Mouse (Mus musculus): ENCODE results near the gene Hnrnpm. TPM values are rescaled to one million over a fixed set of nuclear protein-coding genes. Genes with fewer than 3 reads are reported as not detected.

The Hnrnpm gene
- polyA plus RNA-seq, 1 experiment from 2014 or later, result 161 TPM

GRCm38 (mm10) chr17:33678771-33679170 is 7.9 kb downstream of the Hnrnpm start:
- no peaks in the 10 kb centered on the region for H3K27me3 ChIP-seq (replicated peaks; ENCODE audit: control insufficient read depth, insufficient read depth, low read length)
- H3K4me3 ChIP-seq (ENCODE audit: low read length), result no peak overlapping the region
- peaks cover 4% of the 10 kb centered on the region for H3K36me3 ChIP-seq (ENCODE audit: control insufficient read depth, insufficient read depth, low read length)
- no peak overlapping the region for H3K9ac ChIP-seq (ENCODE audit: low read depth, low read length)
- no peak overlapping the region for H3K27ac ChIP-seq (ENCODE audit: low read depth, low read length)
- H3K4me2 ChIP-seq (ENCODE audit: low read length), result no peak overlapping the region
- H3K9me3 ChIP-seq (ENCODE audit: control insufficient read depth, low read length), result no peaks in the 10 kb centered on the region
- peaks cover 29% of the 10 kb centered on the region for H3K4me1 ChIP-seq (ENCODE audit: control insufficient read depth, insufficient read depth, low read depth, low read length)
- ATAC-seq, result no peak

GRCm38 (mm10) chr17:33676086-33676485 is 10.6 kb downstream of the Hnrnpm start:
- Histone ChIP-seq H3K9me3 (ENCODE audit: control insufficient read depth, low read length) (no peaks in the 10 kb centered on the region), H3K36me3 (ENCODE audit: control insufficient read depth, insufficient read depth, low read length) (peaks cover 4% of the 10 kb centered on the region), H3K9ac (ENCODE audit: low read depth, low read length) (no peak overlapping the region), H3K27me3 (replicated peaks; ENCODE audit: control insufficient read depth, insufficient read depth, low read length) (no peaks in the 10 kb centered on the region), H3K4me1 (ENCODE audit: control insufficient read depth, insufficient read depth, low read depth, low read length) (peaks cover 5% of the 10 kb centered on the region; the same call in 1 of the 2 replicates), H3K4me2 (ENCODE audit: low read length) (no peak overlapping the region), H3K4me3 (ENCODE audit: low read length) (no peak overlapping the region), H3K27ac (ENCODE audit: low read depth, low read length) (no peak overlapping the region)
- 87% methylated on average over 2 of the region's 2 CpGs for WGBS
- ATAC-seq, result no peak

DNA sequence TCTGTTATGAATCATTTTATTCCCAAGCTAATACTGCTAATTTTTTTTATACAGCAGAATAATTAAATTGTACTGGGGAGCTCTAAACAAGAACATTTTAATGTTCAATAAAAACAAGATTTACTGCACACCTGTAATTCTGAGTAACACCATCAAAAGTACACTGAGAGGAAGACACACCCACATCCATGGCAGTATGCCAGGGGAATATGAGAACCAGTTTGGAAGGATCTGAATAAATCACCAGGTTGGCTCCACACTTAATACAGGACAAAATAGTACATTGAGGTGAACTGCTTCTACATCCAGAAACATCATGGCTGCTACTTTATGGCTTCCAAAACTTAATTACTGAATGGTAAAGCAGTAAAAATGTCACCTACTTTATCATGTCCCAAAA is 11.2 kb downstream of the Hnrnpm start:
- H3K27ac ChIP-seq (ENCODE audit: low read depth, low read length), result no peak overlapping the region
- no peak overlapping the region for H3K4me3 ChIP-seq (ENCODE audit: low read length)
- H3K4me2 ChIP-seq (ENCODE audit: low read length), result no peak overlapping the region
- no peaks in the 10 kb centered on the region for H3K9me3 ChIP-seq (ENCODE audit: control insufficient read depth, low read length)
- no peak overlapping the region for H3K9ac ChIP-seq (ENCODE audit: low read depth, low read length)
- no peaks in the 10 kb centered on the region for H3K27me3 ChIP-seq (replicated peaks; ENCODE audit: control insufficient read depth, insufficient read depth, low read length)
- peaks cover 4% of the 10 kb centered on the region for H3K36me3 ChIP-seq (ENCODE audit: control insufficient read depth, insufficient read depth, low read length)
- no peak for ATAC-seq
- peaks cover 3% of the 10 kb centered on the region; the same call in 1 of the 2 replicates for H3K4me1 ChIP-seq (ENCODE audit: control insufficient read depth, insufficient read depth, low read depth, low read length)

DNA sequence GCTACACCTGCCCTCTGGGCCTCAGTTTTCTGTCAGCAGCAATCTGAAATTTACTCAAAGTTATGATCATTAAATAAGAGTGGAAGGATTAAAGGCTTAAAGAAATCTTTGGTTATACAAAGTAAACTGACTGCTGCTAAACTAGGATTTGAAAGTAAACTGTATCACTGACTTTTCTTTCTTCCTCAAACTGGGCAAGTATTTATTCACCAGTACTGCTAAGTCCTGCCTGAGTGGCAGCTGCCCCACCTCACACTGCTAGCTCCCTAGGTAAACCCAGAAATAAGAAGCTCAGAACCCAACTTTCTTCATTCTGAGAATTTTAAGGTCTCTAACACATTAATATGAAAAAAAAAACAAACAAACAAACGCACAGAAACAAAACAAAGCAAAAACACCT is 12.8 kb downstream of the Hnrnpm start:
- H3K9ac ChIP-seq (ENCODE audit: low read depth, low read length), result no peak overlapping the region
- no peak overlapping the region for H3K4me3 ChIP-seq (ENCODE audit: low read length)
- WGBS, result 76% methylated on average over 1 of the region's 1 CpGs
- no peaks in the 10 kb centered on the region for H3K27me3 ChIP-seq (replicated peaks; ENCODE audit: control insufficient read depth, insufficient read depth, low read length)
- H3K27ac ChIP-seq (ENCODE audit: low read depth, low read length), result no peak overlapping the region
- ATAC-seq, result no peak
- H3K36me3 ChIP-seq (ENCODE audit: control insufficient read depth, insufficient read depth, low read length), result peaks cover 4% of the 10 kb centered on the region
- no peaks in the 10 kb centered on the region; the same call in 1 of the 2 replicates for H3K4me1 ChIP-seq (ENCODE audit: control insufficient read depth, insufficient read depth, low read depth, low read length)
- no peak overlapping the region for H3K4me2 ChIP-seq (ENCODE audit: low read length)
- H3K9me3 ChIP-seq (ENCODE audit: control insufficient read depth, low read length), result no peaks in the 10 kb centered on the region

DNA sequence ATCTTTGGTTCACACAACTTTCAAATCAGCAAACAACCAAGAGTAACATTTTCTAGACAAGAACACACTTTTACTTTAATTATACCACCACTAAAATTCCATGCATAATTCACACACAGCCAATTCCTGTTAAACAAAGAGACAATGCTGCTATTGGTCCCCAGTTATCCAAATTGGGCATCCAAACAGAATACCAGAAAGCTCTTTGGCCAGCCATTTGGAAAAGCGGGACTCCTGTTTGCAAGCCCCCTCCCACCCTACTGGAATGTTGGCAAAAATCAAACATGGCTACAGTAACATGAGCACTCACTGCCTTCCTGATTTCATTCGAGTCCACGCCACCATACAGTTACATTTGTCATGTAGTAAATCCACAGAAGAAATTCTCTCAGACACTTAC is 17.0 kb downstream of the Hnrnpm start:
- Histone ChIP-seq H3K36me3 (ENCODE audit: control insufficient read depth, insufficient read depth, low read length) (peaks cover 8% of the 10 kb centered on the region), H3K4me3 (ENCODE audit: low read length) (no peak overlapping the region), H3K9ac (ENCODE audit: low read depth, low read length) (no peak overlapping the region), H3K27me3 (replicated peaks; ENCODE audit: control insufficient read depth, insufficient read depth, low read length) (no peaks in the 10 kb centered on the region), H3K9me3 (ENCODE audit: control insufficient read depth, low read length) (no peaks in the 10 kb centered on the region), H3K27ac (ENCODE audit: low read depth, low read length) (no peak overlapping the region), H3K4me1 (ENCODE audit: control insufficient read depth, insufficient read depth, low read depth, low read length) (no peaks in the 10 kb centered on the region; the same call in 1 of the 2 replicates), H3K4me2 (ENCODE audit: low read length) (no peak overlapping the region)
- ATAC-seq, result no peak
- WGBS, result 87% methylated on average over 3 of the region's 3 CpGs

DNA sequence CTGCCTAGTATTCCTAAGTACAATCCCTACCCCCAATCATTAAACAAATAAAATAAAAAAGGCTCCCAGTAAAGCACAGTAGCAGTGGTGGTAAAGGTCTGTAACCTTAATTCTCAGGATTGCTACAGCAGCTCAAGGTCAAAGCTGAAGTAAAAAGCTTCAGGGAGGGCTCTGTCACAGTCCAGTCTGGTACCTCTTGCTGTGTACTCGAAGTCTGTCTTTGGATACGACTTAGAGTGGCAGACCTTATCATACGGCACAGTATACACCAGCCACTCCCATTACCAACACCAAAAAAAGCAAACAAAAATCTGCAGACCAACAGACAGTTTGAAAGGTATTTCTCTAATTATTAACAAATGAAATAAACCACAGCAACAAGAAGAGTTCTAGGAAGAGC is 19.8 kb downstream of the Hnrnpm start:
- Histone ChIP-seq H3K9ac (ENCODE audit: low read depth, low read length) (no peak overlapping the region), H3K27ac (ENCODE audit: low read depth, low read length) (no peak overlapping the region), H3K36me3 (ENCODE audit: control insufficient read depth, insufficient read depth, low read length) (peaks cover 17% of the 10 kb centered on the region), H3K4me2 (ENCODE audit: low read length) (no peak overlapping the region), H3K27me3 (replicated peaks; ENCODE audit: control insufficient read depth, insufficient read depth, low read length) (no peaks in the 10 kb centered on the region), H3K4me1 (ENCODE audit: control insufficient read depth, insufficient read depth, low read depth, low read length) (no peaks in the 10 kb centered on the region; the same call in 1 of the 2 replicates), H3K9me3 (ENCODE audit: control insufficient read depth, low read length) (no peaks in the 10 kb centered on the region), H3K4me3 (ENCODE audit: low read length) (no peak overlapping the region)
- 90% methylated on average over 3 of the region's 3 CpGs for WGBS
- no peak for ATAC-seq

GRCm38 (mm10) chr17:33649781-33650475 is 36.7 kb downstream of the Hnrnpm start:
- peak; percentile 58; the same call in 1 of the 2 replicates for ATAC-seq
- Histone ChIP-seq H3K4me1 (ENCODE audit: control insufficient read depth, insufficient read depth, low read depth, low read length) (no peaks in the 10 kb centered on the region), H3K4me2 (ENCODE audit: low read length) (no peak overlapping the region), H3K27ac (ENCODE audit: low read depth, low read length) (no peak overlapping the region), H3K9ac (ENCODE audit: low read depth, low read length) (no peak overlapping the region), H3K9me3 (ENCODE audit: control insufficient read depth, low read length) (no peaks in the 10 kb centered on the region), H3K4me3 (ENCODE audit: low read length) (no peak overlapping the region), H3K36me3 (ENCODE audit: control insufficient read depth, insufficient read depth, low read length) (peaks cover 53% of the 10 kb centered on the region), H3K27me3 (replicated peaks; ENCODE audit: control insufficient read depth, insufficient read depth, low read length) (no peaks in the 10 kb centered on the region)
- WGBS, result 98% methylated on average over 34 of the region's 34 CpGs

- Histone ChIP-seq H3K27ac (ENCODE audit: low read depth, low read length) (no peak overlapping the region), H3K9me3 (ENCODE audit: control insufficient read depth, low read length) (no peaks in the 10 kb centered on the region), H3K36me3 (ENCODE audit: control insufficient read depth, insufficient read depth, low read length) (peaks cover 46% of the 10 kb centered on the region), H3K4me2 (ENCODE audit: low read length) (no peak overlapping the region), H3K27me3 (replicated peaks; ENCODE audit: control insufficient read depth, insufficient read depth, low read length) (no peaks in the 10 kb centered on the region), H3K4me1 (ENCODE audit: control insufficient read depth, insufficient read depth, low read depth, low read length) (no peaks in the 10 kb centered on the region), H3K4me3 (ENCODE audit: low read length) (no peak overlapping the region), H3K9ac (ENCODE audit: low read depth, low read length) (no peak overlapping the region)
- ATAC-seq, result no peak
- 91% methylated on average over 8 of the region's 8 CpGs for WGBS
Measured at GRCm38 (mm10) chr17:33645073-33645472, 41.6 kb downstream of the Hnrnpm start.

- Histone ChIP-seq H3K27me3 (replicated peaks; ENCODE audit: control insufficient read depth, insufficient read depth, low read length) (no peaks in the 10 kb centered on the region), H3K4me3 (ENCODE audit: low read length) (no peak overlapping the region), H3K9ac (ENCODE audit: low read depth, low read length) (no peak overlapping the region), H3K4me1 (ENCODE audit: control insufficient read depth, insufficient read depth, low read depth, low read length) (no peaks in the 10 kb centered on the region), H3K4me2 (ENCODE audit: low read length) (no peak overlapping the region), H3K9me3 (ENCODE audit: control insufficient read depth, low read length) (no peaks in the 10 kb centered on the region), H3K36me3 (ENCODE audit: control insufficient read depth, insufficient read depth, low read length) (peaks cover 36% of the 10 kb centered on the region), H3K27ac (ENCODE audit: low read depth, low read length) (no peak overlapping the region)
- no peak for ATAC-seq
- 91% methylated on average over 4 of the region's 4 CpGs for WGBS
Measured at GRCm38 (mm10) chr17:33644068-33644467, 42.6 kb downstream of the Hnrnpm start.

All from hindbrain, embryonic 16.5 days (tissue).